Mouse (Mus musculus) thymus, postnatal 25 days (tissue): ENCODE measurements around the gene Tulp3.
A peak's percentile ranks its signal among the peaks of the same experiment; 100 is the strongest.

Source experiments
- DNase-seq: peaks from one replicate; pipeline ENCODE4 v3.0.0; 2022

Tulp3 gene

DNA sequence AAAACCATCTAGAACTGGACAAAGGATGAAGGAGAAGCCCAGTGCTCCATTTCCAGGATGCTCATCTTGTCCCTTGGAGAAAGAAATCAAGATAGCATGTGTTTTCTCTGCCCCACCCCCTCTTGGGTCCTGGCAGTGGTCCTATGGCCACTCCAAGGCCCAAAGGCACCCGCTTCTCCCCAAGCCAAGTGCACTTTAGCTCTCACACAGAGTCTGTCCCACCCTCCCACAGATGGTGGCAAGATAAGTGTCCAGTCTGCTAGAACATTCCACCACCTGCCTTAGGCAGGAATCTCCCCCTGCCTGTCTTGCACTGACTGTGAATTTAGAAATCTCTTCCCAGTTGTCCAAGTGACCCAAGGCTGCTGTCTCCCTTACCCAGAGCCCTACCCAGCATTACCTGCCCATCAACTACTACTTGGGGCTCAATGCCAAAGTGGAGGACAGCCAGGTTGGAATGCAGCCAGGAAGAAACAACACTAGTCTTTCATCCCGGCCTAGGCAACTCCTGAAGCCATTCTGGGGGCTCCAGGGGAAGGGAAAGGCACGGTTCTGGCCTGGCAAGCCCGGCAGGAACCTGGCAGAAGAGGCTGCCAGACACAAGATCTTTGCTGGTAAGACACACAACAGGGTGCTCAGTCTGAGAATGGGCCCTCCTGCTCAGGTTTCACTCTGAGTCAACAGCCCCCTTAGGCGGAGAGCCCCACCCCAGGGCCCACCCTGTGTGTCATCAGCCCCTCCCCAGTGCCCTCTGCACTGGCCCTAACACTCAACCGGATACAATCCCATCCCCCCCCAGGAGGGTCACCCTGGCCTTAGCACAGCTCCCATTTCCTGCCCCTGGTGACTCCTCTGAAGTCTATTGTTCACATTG lies 59.5 kb downstream of the Tulp3 start:
- DNase-seq, result no peak

DNA sequence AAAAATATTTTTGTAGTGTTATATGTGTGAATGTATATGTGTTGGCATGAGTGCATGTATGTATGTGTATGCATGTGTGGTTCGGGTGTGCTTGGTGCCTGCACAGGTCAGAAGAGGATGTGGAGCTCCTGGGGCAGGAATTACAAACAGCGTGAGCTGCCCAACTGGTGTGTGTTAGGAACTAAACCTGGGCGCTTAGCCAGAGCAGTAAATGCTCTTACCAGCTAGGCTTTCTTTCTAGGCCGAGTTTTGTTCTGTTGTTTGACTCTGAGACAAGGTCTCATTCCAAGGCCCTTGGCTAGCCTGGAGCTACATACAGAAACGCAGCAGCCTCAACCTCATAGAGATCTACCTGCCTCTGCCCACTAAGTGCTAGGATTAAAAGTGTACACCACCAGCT lies 64.4 kb downstream of the Tulp3 start:
- no peak for DNase-seq

GRCm38 (mm10) chr6:128288681-128289080 lies 67.0 kb downstream of the Tulp3 start:
- DNase-seq, result no peak

DNA sequence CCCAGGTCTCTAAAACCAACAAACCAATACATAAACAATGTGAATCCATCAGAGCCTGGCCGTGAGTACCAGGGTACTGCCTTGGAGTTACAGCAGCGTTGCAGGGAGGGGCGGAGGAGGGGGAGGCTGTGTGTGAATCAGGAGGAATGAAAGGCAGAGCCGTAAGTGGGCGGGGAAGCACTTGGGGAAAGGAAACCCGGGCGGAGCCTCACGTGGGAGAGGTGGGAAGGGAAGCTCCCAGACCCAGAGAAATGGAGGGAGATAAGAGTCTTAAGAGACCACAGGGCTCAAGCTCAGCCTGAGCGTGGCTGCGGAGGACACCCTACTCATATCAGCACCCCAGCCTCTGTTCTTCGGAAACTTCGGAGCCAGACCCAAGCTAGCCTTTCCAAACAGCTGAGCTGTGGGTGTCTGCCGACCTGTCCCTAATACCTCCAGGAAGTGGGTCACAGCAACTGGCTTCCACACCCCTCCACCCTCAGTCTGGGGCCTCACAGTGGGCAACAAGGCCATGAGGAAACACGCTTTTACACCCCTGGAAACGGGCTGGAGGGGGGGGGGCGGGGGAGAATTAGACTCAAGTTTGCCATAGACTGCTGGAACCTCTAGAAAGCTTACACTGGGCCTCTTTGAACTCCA lies 69.7 kb downstream of the Tulp3 start:
- peak; percentile 2 for DNase-seq

DNA sequence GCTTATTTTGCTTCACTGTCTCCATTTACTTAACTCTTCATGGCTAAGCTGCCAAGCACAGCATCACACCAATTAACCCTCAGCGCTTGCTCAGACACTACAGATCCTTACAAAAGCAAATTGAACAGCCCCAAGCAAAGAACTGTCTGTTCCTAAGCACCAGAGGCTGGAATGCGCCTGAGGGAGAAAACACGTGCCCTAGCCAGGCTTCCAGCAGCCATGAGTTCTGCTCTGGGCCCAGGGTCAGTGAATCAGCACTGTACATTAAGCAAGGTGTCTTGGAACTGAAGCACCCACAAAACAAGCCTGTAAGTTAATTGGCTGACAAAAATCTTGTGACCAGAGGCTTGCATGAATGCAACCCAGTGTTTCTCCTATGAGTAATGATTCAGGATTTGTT lies 73.5 kb downstream of the Tulp3 start:
- DNase-seq, result no peak

- no peak for DNase-seq
Measured at GRCm38 (mm10) chr6:128280472-128281145, 75.0 kb downstream of the Tulp3 start.

DNA sequence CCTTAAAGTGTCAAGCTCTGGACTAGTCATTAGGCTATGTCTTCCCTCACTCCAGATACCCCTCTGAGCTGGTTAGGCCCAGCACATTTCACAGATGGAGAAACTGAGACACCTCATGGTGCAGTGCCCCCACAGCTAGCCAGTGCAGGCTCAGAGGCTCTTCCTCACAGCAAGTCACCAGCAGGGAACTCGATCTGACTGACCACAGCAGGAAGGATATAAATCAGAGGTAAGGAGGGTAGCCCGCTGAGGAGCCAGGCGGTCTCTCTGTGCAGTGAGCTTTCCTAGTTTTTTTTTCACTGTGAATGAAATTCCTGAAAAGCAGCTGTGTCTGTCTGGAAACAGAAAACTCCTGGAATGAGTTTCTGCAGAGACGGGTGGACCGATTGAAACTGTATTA lies 76.0 kb downstream of the Tulp3 start:
- DNase-seq, result no peak

GRCm38 (mm10) chr6:128279099-128279498 lies 76.6 kb downstream of the Tulp3 start:
- DNase-seq, result no peak

DNA sequence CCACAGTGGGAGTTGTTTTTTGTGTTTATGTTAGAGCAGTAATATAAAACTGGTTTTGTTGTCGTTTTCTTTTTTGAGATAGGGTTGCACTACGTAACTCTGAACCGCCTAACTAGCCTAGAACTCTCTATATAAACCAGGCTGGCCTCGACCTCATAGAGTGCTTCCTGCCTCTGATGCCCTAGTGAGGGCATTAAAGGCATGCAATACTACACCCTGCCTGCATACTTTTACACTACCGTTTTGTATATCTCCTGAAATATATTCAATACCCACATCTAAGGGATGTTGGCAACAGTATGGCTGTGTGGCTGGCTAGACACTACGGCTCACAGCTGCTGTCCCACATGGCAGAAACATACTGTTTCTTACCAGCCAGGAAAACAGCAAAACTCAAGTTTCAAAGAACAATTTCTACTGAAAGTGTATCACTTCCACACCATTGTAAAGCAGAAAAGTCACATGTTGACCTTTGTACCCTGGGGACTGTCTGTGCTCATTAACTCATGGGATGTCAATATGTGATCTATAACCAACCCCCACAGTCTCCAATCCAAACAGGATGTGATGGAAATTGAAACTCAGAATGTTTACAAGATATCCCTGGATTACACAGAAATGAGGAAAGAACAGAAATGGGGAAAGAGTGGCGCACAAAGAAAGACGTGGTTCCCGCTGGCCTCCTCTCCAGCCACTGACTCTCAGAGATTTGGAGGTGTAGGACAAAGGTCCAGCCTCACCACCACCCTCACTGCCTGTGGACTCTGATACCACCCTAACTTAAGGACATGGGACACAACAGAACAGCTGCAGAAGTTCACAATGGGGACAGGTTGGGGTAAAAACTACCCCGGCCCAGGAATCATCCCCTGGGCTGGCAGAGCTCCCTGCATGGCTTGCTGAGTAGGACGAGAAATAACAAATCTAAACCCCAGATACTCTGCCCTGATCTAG lies 78.2 kb downstream of the Tulp3 start:
- no peak for DNase-seq

DNA sequence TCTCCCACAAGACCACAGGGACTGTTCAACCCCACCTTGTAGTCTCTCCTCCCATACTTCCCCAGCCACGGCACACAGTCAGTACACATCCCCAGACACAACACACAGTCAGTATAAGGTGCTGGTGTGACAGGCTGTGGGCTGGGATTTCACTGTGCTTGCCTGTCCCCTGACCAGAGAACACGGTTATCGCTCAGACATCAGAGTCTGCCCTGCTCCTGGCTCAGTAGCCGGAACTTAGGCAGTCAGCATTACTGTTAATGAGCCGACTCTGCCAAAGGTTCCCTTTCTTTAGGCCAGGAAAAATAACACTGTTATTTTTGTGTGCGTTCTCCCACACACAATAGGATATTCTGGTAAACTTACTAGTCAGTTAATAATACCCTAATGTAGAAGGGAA lies 79.3 kb downstream of the Tulp3 start:
- DNase-seq, result no peak

DNA sequence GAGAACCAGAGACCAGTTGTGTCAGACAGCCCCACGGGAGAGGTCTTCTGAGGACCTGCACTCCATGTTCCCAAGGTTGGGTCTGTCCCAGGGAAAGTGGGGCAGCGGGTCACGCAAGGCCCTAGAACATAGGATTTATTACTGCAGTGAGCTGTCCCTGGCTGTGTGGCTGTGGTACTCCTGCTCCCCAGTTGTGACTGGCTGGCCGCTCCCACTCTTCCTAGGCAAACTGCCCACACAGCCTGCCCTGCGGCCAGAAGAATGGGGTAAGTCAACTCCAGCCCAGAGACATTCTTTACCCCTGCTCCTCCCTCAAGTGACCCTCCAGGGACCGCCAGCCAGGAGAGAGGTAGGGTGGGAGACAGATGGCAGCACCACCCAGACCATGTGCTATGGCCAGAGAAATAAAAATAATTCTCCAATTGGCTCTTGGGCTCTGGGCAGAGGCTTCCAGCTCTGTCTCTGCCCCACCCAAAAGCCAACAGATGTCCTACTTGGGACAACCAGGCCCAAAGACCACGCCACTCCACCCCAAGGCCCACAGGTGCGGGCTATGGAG lies 80.1 kb downstream of the Tulp3 start:
- no peak for DNase-seq

DNA sequence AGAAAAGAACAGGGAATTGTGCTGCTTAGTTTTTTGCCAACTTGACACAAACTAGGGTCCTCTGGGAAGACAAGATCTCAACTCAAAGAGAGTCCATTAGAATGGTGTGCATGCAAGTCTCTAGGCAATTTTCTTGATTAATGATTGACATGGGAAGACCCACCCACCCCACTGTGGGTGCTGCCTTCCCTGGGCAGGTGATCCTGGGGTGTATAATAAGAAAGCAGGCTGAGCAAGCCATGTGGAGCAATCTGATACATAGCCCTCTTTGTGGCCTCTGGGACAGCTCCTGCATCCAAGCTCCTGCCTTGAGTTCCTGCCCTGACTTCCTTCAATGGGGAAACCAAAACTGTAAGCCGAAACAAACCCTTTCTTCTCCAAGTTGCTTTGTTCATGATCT lies 82.1 kb downstream of the Tulp3 start:
- DNase-seq, result no peak

- DNase-seq, result no peak
Measured at GRCm38 (mm10) chr6:128272754-128273153, 82.9 kb downstream of the Tulp3 start.
